ENCODE assay signal across 16 mouse cellular contexts in genomic region chr9:103459839-103460238, GRCm38 (mm10).
"Had no signal": no experiment of that assay in that cellular context is flagged by ENCODE, and none has a peak within 500 bp of the region (broad histone marks: within the 10 kb centered on the region; RNA-seq: fewer than 3 reads in every experiment).

No protein-coding gene starts in this region.

- H3K9me3 ChIP-seq: neural tube, embryonic 13.5 days; neural tube, embryonic 15.5 days; stomach, embryonic 15.5 days had no signal

- H3K4me1 ChIP-seq: neural tube, embryonic 13.5 days; neural tube, embryonic 15.5 days; stomach, embryonic 15.5 days had no signal

- H3K27me3 ChIP-seq: neural tube, embryonic 13.5 days; neural tube, embryonic 15.5 days; stomach, embryonic 15.5 days had no signal

- DNase-seq: retina, postnatal 1 day; right cerebral cortex, adult 18-20 months; right cerebral cortex, postnatal 14 days; right cerebral cortex, postnatal 25 days; right cerebral cortex, postnatal 4 days; spleen, adult 18-20 months; thymus, adult 18-20 months; thymus, adult 2 months; thymus, postnatal 14 days; thymus, postnatal 25 days; thymus, postnatal 36 days; thymus, postnatal 4 days had no signal

- H3K4me3 ChIP-seq: neural tube, embryonic 13.5 days; neural tube, embryonic 15.5 days; stomach, embryonic 15.5 days had no signal

- H3K27ac ChIP-seq: neural tube, embryonic 13.5 days; neural tube, embryonic 15.5 days; stomach, embryonic 15.5 days; stomach, postnatal 0 days had no signal

- H3K4me2 ChIP-seq: neural tube, embryonic 13.5 days; neural tube, embryonic 15.5 days; stomach, embryonic 15.5 days had no signal

- H3K36me3 ChIP-seq: neural tube, embryonic 13.5 days; neural tube, embryonic 15.5 days; stomach, embryonic 15.5 days had no signal

- H3K9ac ChIP-seq: neural tube, embryonic 13.5 days; neural tube, embryonic 15.5 days; stomach, embryonic 15.5 days had no signal
